Mouse (Mus musculus): Measurements from ENCODE around the gene Vstm2l.

Gene Vstm2l

GRCm38 (mm10) chr2:157914105-157914764 lies at the start of gene Vstm2l:
Gene Vstm2l, plus strand, starts transcription at chr2:157914653.
- in situ Hi-C loops (cut with MseI, MboI), result no loop called here

DNA sequence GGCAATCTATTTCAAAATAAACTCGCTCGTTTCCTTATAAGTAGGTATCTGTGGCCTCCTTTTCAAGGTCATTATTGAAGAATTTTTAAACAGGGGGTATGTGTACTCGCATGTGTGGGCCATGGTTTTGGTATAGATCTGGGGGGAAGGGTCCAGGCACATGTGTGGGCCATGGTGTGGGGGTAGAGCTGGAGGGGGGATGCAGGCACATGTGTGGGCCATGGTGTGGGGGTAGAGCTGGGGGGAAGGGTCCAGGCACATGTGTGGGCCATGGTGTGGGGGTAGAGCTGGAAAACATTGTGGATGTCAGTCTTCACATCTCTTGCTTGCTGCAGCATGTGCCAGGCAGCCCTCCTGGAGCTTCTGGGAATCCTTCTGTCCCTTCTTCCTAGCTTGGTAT lies 47.3 kb upstream of the Vstm2l start:
- in situ Hi-C loops (cut with MseI, MboI), result no loop called here

DNA sequence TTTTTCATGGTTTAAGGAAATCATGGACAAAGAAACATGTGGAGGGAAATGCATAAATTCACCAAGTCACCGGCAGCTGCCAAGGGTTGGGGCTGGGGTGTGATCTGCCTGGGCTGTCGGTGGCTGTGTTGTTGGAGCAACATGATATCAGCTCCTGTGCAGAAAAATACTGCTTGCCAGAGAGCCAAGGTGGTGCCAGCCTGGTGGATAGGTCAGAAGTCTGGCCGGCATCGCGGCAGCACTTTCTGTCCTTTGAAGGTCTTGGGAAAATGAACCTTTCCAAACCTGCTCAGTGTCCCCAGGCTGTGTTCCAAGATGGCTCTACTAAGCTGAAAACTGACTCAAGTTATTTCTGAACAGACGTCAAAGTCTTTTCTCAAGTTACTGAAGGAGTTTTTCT lies 44.2 kb upstream of the Vstm2l start:
- in situ Hi-C loops (cut with MseI, MboI), result no loop called here

DNA sequence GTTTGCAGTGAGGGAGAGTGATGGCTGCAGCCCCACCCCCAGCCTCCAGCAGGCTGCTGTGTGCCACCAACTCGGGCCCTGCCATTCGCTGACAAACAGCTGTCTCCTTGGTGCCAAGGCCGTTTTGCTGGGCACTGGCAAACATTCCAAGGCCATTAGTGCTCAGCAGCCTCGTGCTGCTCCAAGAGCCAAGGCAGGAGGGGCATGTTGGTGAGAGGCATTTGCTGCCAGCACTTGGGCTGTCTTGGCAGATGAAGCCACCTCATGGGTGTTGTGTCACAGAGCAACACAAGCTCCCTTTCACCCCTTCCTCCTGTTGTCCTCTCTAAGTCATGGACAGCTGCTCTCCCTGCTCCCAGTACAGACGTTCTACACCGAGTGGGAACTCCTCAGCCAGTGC lies 41.2 kb upstream of the Vstm2l start:
- in situ Hi-C loops (cut with MseI, MboI), result no loop called here

DNA sequence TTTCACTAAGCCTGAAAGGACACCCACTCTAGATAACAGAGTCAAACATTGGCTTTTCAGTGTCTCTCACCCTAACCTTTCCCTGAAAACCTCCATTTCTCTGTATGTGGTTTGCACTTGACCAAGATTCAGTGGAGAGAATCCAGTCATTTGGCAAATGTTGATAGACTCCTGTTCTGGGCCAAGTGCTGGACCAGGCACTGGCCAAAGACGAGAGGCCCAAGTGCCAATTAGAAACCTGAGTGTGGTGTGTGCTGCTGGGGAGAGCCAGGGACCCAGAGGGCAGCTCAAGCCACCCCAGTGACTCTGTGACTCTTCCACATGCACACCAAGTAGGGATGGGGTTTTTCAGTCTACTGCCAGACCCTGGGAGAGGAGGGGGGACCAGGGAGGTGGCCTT lies 40.8 kb upstream of the Vstm2l start:
- in situ Hi-C loops (cut with MseI, MboI), result no loop called here

DNA sequence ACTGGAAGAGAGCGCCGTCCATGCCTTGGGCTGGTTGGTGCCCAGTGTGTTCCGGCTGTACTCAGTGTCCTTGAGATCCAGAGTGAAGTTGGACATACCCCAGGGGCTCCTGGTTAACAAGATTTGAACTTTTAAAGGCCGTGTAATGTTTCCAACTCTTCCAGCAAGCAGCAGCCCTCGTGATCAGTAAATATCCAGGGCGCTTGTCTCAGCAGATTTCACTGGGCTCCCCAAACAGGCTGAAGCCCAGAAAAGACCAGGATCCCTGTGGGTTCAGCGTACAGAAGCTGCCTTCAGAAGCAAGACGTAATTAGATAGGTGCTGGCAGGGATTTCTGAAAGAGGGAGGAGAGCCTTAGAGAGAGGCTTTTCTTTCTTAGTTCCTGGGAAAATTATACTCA lies 39.3 kb upstream of the Vstm2l start:
- in situ Hi-C loops (cut with MseI, MboI), result no loop called here

GRCm38 (mm10) chr2:157877394-157877793 lies 37.1 kb upstream of the Vstm2l start:
- in situ Hi-C loops (cut with MseI, MboI), result no loop called here

DNA sequence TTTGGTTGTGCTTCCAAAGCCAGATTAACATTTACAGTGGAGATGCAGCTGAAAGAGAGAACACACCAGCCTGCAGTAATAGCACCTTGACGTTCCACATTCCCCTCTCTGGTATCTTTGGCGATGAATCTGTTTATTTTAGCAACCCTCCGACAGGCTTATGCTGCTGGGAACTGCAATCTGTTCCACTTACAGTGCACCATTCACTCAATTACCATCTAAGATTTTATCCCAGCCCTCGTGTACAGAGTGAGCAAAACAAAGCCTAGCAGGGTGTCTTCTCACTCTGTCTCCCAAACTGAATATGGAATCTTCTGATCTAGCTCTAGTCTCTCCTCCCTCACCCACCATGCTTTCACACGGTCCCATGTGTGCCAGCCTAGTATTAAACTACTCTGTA lies 36.5 kb upstream of the Vstm2l start:
- in situ Hi-C loops (cut with MseI, MboI), result no loop called here

DNA sequence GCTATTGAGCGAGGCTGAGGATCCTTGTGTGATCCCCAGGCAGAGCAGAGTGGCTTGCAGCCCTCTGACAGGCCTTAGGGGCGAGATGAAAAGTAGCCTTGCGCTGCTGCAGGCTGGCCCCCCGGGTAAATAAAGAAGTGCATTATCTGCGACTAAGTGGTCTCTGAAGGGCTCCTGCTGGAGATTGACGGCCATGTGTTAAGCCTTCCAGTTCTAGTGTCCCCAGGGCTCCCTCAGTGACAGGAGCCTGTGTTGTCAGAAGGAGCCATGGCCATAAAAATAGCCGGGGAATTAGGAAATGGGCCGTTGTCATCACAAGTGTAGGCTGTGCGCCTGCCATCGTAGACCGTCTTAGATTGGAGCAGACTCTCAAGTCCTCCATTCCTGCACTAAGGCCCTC lies 32.5 kb upstream of the Vstm2l start:
- in situ Hi-C loops (cut with MseI, MboI), result no loop called here

- in situ Hi-C loops (cut with MseI, MboI), result no loop called here
Measured at GRCm38 (mm10) chr2:157887275-157888025, 27.0 kb upstream of the Vstm2l start.

DNA sequence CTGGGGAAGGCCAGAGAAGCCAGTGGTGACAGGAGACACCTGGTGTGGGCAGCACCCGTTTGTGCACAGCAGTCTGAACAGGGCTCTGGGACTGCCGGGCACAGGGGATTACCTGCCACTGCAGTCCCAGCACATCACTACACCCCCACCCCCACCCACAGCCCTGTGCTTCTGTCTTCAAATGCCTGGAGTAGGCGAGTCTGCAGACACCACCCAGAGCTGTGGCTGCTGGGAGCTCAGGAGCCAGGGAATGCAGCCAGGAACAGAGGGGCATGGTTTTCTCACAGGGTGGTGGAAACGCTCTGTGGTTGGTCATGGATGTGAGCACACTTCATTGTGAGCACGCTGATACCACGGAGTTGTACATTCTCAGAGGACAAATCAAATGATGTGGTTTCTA lies 23.3 kb upstream of the Vstm2l start:
- in situ Hi-C loops (cut with MseI, MboI), result no loop called here

- in situ Hi-C loops (cut with MseI, MboI), result no loop called here
Measured at GRCm38 (mm10) chr2:157897131-157897530, 17.3 kb upstream of the Vstm2l start.

DNA sequence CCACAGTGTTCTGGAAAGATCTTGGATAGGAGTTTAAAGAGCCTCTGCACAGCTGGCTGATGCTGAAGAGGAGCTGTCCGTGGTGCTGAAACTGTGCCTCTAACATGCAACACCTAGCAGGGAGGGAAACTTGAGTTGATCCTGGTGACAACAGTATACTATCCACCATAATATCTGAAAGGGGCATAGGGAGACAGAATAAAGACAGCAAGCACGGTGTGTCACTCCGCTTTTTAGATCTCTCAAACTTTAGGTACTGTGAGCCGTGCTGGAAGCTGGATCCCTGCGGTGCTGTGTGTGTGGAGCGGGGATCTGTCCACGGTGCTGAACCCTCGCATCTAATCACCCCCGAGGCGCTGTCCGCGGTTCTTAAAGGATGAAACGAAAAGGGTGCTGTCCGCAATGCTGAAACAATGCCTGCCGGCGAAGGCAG lies 1.2 kb upstream of the Vstm2l start:
- in situ Hi-C loops (cut with MseI, MboI), result no loop called here

DNA sequence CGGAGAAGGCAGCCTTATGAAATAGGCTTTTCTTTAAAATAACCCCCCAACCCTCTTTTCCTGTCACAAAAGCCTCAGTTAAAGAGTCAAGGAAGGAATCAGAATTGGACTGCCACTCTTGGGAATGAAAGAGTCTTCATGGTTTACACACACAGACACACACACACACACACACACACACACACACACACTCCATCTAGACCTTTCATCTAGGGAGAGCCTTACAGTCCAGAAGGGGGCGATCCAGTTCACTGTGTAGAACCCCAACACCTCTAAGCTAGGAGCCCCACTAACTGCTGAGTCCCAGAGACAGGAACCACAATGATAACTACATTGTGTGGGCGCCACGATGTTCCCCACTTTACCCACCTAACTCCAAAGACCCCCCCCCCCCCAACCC lies 748 bp upstream of the Vstm2l start:
- in situ Hi-C loops (cut with MseI, MboI), result no loop called here

DNA sequence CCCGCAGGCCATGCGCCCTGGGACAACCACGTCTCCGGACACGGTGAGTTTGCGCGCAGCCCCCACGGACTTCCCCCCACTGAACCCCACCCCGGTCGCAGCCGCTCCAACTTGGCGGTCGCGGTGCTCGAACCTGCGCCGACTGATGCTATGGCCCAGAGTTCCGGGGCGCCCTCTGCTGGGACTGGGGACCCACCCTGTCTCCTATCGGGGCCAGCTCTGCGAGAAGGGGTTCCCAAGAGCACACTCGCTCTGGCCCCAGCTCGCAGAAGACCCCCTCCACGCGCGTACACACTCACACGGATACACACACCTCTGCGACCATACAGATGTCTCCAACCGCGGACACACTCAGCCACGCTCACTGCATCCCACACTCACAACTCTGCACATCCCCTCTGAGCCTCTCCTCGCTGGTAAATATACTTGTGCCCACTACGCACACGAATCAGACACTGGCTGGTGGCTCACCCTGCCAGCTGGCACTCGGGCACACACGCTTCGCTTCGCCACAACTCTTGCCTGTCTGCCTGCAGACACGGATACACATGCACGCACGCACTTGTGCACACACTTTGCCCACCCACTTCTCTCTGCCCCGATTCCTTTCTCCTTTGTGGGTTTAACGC lies 550 bp downstream of the Vstm2l start:
- in situ Hi-C loops (cut with MseI, MboI), result no loop called here

- in situ Hi-C loops (cut with MseI, MboI), result no loop called here
Measured at GRCm38 (mm10) chr2:157918529-157918928, 4.1 kb downstream of the Vstm2l start.

DNA sequence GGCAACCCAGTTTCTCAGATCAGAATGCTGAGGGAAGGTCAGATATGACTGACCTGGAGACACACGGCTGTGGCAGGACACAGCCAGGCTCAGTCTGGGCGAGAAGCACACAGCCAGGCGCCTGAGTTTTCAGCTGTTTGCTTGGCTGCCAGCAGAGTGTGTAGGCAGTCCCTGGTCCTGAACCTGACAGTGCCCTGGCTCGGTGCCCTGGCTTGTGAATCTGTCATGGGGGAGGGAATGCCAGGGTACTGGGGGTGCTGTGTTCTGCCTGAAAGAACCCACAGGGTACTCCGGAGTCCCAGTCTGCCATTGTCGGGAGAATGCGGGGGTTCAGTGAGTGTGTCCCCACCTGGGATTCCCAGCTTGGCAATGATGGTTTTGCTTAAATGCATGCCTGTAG lies 7.1 kb downstream of the Vstm2l start:
- in situ Hi-C loops (cut with MseI, MboI), result no loop called here

DNA sequence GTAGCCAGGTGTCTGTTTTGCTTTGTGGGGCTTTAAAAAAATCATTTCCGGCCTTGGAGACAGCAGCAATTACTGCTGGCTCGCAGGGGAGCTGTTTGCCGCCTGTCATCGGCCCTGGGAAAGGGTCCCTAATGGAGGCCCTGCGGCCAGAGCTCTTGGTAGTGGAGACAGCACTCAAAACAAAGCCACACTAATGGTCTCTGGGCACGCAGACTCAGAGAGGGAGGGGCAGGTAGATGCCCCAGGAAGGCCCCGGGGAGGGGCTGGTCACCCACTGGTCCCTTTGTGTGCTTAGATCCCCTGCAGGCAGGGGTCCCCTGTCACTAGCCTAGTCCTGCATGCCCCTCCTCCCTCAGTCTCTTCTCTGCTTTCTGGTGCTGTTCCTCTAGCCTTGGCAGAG lies 9.0 kb downstream of the Vstm2l start:
- in situ Hi-C loops (cut with MseI, MboI), result no loop called here

DNA sequence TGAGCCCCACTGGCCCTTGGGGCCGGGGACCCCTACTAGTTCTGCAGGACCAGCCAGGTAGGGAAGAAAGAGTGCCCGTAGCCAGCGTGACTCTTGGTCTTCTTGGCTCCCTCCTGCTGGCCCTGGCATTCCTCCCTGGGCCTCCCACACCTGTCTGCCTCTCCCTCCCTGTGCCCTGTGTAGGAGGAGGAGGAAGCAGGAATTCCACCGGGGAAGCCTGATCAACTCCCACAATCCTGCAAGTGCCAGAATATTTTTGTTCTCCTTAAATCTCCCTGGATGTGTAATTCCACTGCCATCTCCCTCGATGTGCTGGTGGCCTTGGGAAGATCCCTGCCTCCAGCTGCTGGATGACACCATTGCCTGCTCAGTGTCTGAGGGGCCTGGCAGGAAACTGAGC lies 10.1 kb downstream of the Vstm2l start:
- in situ Hi-C loops (cut with MseI, MboI), result no loop called here

DNA sequence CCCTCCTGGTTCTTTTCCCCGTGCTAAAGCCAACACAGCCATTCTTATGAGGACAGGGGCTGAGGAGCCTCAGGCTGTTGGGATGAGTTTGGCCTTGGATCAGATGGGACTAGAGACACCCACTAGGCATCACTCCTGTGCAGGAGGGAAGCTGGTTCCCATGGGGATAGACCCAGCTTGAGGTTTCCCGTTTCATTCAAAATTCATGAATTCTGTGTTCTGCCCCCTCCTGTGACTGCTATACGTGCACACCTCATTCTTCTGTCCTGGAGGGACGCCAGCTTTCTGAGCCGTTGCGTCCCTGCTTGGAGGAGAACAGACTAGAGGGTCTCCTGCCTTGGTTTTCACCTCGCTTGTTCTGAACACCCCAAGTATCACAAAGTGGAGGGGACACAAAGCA lies 12.0 kb downstream of the Vstm2l start:
- in situ Hi-C loops (cut with MseI, MboI), result no loop called here

DNA sequence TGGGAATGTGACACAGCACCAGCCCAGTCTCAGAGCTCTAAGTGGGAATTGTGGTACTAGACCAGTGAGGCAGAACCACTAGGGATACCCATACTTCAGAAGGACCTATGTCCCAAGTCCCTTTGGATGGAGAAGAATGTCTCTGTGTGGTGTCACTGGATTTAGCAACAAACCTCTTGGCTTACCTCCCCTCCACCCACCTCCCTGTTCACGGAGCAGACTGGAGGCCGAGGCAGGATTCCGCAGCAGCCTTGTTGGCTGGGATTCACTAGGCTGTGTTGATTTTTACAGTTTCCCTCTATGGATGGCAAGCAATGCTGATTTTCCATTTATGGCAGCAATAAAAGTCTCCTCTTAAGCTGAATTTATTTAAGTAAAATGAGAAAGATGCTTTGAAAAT lies 12.5 kb downstream of the Vstm2l start:
- in situ Hi-C loops (cut with MseI, MboI), result no loop called here

DNA sequence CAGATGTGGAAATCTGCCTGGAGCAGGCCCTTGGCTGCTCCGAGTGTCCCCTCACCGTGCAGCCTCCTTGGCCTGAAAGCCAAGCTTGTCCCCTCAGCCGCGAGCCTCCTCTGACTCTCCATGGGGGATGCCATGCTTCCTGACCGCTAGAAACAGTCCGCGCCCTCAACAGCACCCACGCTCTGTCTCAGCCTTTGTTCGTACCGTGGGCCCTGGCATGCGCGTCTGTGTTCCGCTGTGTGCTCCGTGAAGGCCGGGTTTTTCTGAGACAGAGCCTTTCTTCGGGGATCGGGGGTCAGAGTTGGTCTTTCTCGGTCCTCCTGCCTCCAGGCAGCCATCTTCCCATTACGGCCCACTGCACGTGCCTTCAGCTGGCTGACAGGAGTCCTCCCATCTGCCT lies 12.9 kb downstream of the Vstm2l start:
- in situ Hi-C loops (cut with MseI, MboI), result no loop called here

DNA sequence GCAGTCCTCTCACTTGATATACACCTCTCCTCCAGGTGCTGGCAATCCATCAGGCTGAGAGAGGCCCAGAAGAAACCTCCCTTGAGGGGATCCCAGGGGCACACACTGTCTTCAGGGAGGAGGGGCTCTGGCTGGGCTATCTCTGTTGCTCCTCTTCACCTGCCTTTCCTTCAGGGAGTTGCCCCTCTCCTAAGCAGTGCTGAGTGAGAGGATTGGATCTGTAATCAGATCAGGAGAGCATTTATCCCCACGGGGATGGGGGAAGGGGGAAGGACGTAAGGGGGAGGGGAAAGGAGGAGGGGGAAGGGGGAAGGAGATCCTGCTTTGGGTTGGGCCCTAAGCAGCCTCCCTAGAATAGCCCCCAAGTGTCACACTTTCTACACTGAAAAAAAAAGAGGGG lies 13.4 kb downstream of the Vstm2l start:
- in situ Hi-C loops (cut with MseI, MboI), result no loop called here
